Mouse (Mus musculus) liver, embryonic 16.5 days (tissue): ENCODE data around the gene Rph3a. TPM values are rescaled to one million over a fixed set of nuclear protein-coding genes. Genes with fewer than 3 reads are reported as not detected.

Source experiments
- ATAC-seq: fragments of 200-750 bp; cut with Nextera tagmentation; 2 replicates; pipeline ENCODE4 v1.8.0; 2017; ENCODE audit warnings: low read depth, mild to moderate bottlenecking, moderate number of reproducible peaks, moderate library complexity
- H3K27ac ChIP-seq: fragments of 300-500 bp; sonication (generic); 2 replicates; pipeline ENCODE4 v1.5.1; 2014; ENCODE audit warnings: mild to moderate bottlenecking, low read length
- H3K27me3 ChIP-seq: fragments of 300-500 bp; sonication (generic); 2 replicates; pipeline ENCODE4 v1.6.1; 2014; ENCODE audit warnings: low read depth, low read length, mixed read lengths; ENCODE audit not compliant: control insufficient read depth, insufficient read depth
- H3K36me3 ChIP-seq: fragments of 300-500 bp; sonication (generic); 2 replicates; pipeline ENCODE4 v1.6.1; 2014; ENCODE audit warnings: mild to moderate bottlenecking; ENCODE audit not compliant: control insufficient read depth, insufficient read depth
- H3K4me1 ChIP-seq: fragments of 300-500 bp; sonication (generic); 2 replicates; pipeline ENCODE4 v1.6.1; 2014; ENCODE audit warnings: low read depth, low read length, mixed read lengths; ENCODE audit not compliant: control insufficient read depth
- H3K4me2 ChIP-seq: fragments of 300-500 bp; sonication (generic); 2 replicates; pipeline ENCODE4 v1.6.1; 2014; ENCODE audit warnings: low read depth, low read length, mixed read lengths
- H3K4me3 ChIP-seq: fragments of 300-500 bp; sonication (generic); 2 replicates; pipeline ENCODE4 v1.5.1; 2014; ENCODE audit warnings: low read depth, mild to moderate bottlenecking, low read length
- H3K9ac ChIP-seq: fragments of 300-500 bp; sonication (generic); 2 replicates; pipeline ENCODE4 v1.6.1; 2014; ENCODE audit warnings: low read depth, low read length
- H3K9me3 ChIP-seq: fragments of 300-500 bp; sonication (generic); replicated peaks from 2 replicates; pipeline ENCODE4 v1.6.1; 2016; ENCODE audit warnings: low read length; ENCODE audit not compliant: control insufficient read depth
- WGBS: fragments of 180-500 bp; shearing (Covaris S2); extraction: QIAGEN DNeasy Blood & Tissue Kit; methylation state at CpG from one replicate; pipeline ENCODE4 v1.1.7; 2014; ENCODE audit not compliant: insufficient replicate concordance; 5-methylcytosine and 5-hydroxymethylcytosine counted together
- polyA plus RNA-seq: library from polyadenylated mRNA; unstranded; fragments of >200 nt; fragmentation: Nextera tagmentation; extraction: Ambion mirVana; gene quantifications from 2 replicates; pipeline ENCODE4 v1.2.1, GENCODE M21; 2015

Gene Rph3a
- polyA plus RNA-seq, 1 experiment from 2014 or later: not detected

DNA sequence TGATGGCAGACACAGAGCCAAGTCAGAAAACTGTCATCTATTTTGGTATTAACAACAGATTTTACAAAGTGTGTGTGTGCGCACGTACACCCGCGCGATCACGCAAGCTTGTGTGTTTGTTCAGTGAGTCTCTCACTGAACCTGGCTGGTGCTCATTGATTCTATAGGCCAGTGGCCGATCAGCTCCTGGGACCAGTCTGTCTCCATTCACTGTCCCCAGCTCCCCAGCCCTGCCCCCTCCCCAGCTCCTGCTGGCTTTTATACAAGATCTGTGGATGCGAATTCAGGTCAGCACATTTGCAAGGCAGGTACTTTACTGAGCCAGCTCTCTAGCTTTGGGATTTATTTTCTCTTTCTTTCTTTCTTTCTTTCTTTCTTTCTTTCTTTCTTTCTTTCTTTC lies 41.1 kb downstream of the Rph3a start:
- H3K4me2 ChIP-seq: no peak overlapping the region
- no peak overlapping the region for H3K4me3 ChIP-seq
- no peaks in the 10 kb centered on the region for H3K27me3 ChIP-seq
- WGBS: 73% methylated on average over 8 of the region's 8 CpGs
- no peaks in the 10 kb centered on the region for H3K4me1 ChIP-seq
- ATAC-seq: no peak
- no peak overlapping the region for H3K9ac ChIP-seq
- no peaks in the 10 kb centered on the region for H3K9me3 ChIP-seq
- H3K27ac ChIP-seq: no peak overlapping the region
- H3K36me3 ChIP-seq: no peaks in the 10 kb centered on the region

GRCm38 (mm10) chr5:120968134-120968532 lies 41.8 kb downstream of the Rph3a start:
- WGBS: 50% methylated on average over 4 of the region's 4 CpGs

DNA sequence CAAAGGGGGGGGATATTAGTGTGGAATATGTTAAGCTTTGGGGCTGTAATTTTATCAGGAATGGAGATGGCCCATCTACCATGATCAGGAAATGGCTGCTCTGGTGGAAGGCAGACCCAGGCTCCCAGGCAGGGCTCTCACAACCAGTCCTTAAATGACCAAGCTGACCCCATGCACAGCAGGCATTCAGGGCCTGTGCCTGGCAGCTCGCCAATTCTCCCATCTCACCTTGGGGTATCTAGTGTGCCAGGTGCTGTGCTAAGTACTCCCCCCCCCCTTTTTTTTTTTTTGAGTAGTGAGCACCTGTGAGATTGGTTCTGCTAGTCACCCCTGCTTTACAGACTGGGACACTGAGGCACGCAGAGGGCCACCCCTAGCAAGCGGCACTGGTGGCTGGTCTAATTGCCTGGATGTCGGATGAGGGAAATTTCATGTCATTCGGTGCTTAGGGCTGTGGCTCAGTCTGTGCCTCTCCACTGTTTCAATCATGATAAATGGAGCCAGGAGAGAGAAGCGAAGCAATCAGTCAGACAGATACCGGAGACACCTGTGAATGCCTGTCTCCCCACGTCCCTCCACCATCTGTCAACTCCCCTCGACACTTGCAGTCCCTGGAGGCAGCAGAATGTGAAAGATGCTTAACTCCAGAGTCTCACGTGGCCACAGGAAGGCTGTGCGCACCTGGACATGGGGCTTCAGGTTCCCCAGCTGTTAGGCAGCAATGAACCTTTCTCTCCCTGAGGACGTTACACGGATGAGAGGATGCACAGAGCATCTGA lies 42.3 kb downstream of the Rph3a start:
- no peaks in the 10 kb centered on the region for H3K36me3 ChIP-seq
- H3K4me2 ChIP-seq: no peak overlapping the region
- H3K9me3 ChIP-seq: no peaks in the 10 kb centered on the region
- no peak overlapping the region for H3K9ac ChIP-seq
- no peak for ATAC-seq
- H3K4me1 ChIP-seq: no peaks in the 10 kb centered on the region
- H3K27me3 ChIP-seq: no peaks in the 10 kb centered on the region
- H3K27ac ChIP-seq: no peak overlapping the region
- no peak overlapping the region for H3K4me3 ChIP-seq
- 62% methylated on average over 13 of the region's 13 CpGs for WGBS

More at GRCm38 (mm10) chr5:120968134-120968532, 41.8 kb downstream of the Rph3a start:
- no peak overlapping the region for H3K9ac ChIP-seq
- H3K4me2 ChIP-seq: no peak overlapping the region
- no peak for ATAC-seq
- H3K27me3 ChIP-seq: no peaks in the 10 kb centered on the region
- no peaks in the 10 kb centered on the region for H3K9me3 ChIP-seq
- H3K36me3 ChIP-seq: no peaks in the 10 kb centered on the region
- H3K4me3 ChIP-seq: no peak overlapping the region
- no peaks in the 10 kb centered on the region for H3K4me1 ChIP-seq
- no peak overlapping the region for H3K27ac ChIP-seq

DNA sequence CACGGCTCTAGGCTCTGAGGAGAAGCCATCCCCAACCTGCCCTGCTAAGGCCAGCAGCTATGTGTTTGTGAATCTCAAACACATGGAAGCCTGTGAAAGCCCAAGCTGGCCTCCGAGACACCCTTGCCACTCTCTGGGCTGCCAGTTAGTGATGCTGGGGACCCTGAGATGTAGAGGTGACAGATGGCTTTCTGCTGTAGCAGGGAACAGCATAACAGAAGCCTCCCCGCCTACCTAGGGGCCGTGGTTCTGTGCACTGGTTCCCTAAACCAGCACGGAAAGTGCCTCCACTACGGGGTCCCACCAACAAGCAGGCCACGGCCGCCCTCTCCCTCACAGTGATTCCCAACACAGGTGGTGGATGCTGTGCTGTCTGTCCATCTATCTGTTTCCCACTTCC lies 43.0 kb downstream of the Rph3a start:
- Histone ChIP-seq H3K27me3 (no peaks in the 10 kb centered on the region), H3K4me1 (no peaks in the 10 kb centered on the region), H3K9me3 (no peaks in the 10 kb centered on the region), H3K9ac (no peak overlapping the region), H3K4me3 (no peak overlapping the region), H3K36me3 (no peaks in the 10 kb centered on the region), H3K4me2 (no peak overlapping the region), H3K27ac (no peak overlapping the region)
- ATAC-seq: no peak
- 73% methylated on average over 8 of the region's 8 CpGs for WGBS

DNA sequence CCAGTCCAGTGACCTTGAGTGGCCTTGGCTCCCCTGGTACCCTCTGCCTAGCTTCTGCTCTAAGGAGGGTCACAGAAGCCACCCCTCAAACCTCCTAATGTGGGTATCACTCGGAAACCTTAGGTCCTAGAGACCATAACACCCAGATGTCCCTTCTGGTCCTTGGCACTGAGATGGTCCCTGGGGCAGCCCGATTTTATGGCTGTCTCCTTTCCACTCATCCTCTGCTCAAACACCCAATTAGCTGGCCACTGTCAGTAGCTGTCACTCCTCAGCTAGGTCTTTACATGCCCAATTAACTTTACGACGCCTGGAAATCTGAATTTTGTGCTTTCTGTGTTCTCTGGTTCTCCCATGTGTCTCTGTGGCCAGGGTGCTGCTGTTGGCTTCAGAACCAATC lies 43.7 kb downstream of the Rph3a start:
- H3K4me1 ChIP-seq: no peaks in the 10 kb centered on the region
- no peaks in the 10 kb centered on the region for H3K36me3 ChIP-seq
- H3K27me3 ChIP-seq: no peaks in the 10 kb centered on the region
- no peak overlapping the region for H3K27ac ChIP-seq
- H3K4me3 ChIP-seq: no peak overlapping the region
- no peak for ATAC-seq
- H3K9me3 ChIP-seq: no peaks in the 10 kb centered on the region
- H3K4me2 ChIP-seq: no peak overlapping the region
- no peak overlapping the region for H3K9ac ChIP-seq
- WGBS: 59% methylated on average over 4 of the region's 4 CpGs

GRCm38 (mm10) chr5:120961004-120961403 lies 48.9 kb downstream of the Rph3a start:
- H3K4me2 ChIP-seq: no peak overlapping the region
- no peak for ATAC-seq
- H3K9ac ChIP-seq: no peak overlapping the region
- no peaks in the 10 kb centered on the region for H3K27me3 ChIP-seq
- 34% methylated on average over 4 of the region's 4 CpGs for WGBS
- no peak overlapping the region for H3K27ac ChIP-seq
- no peaks in the 10 kb centered on the region for H3K4me1 ChIP-seq
- H3K4me3 ChIP-seq: no peak overlapping the region
- H3K36me3 ChIP-seq: no peaks in the 10 kb centered on the region
- no peaks in the 10 kb centered on the region for H3K9me3 ChIP-seq

- H3K27me3 ChIP-seq: no peaks in the 10 kb centered on the region
- ATAC-seq: no peak
Observed at GRCm38 (mm10) chr5:120953974-120954373, 55.9 kb downstream of the Rph3a start.

GRCm38 (mm10) chr5:120952242-120952770 lies 57.6 kb downstream of the Rph3a start:
- no peaks in the 10 kb centered on the region for H3K36me3 ChIP-seq
- no peak for ATAC-seq
- no peaks in the 10 kb centered on the region for H3K27me3 ChIP-seq
- no peak overlapping the region for H3K9ac ChIP-seq
- no peak overlapping the region for H3K4me3 ChIP-seq
- no peaks in the 10 kb centered on the region for H3K4me1 ChIP-seq
- no peaks in the 10 kb centered on the region for H3K9me3 ChIP-seq
- H3K4me2 ChIP-seq: no peak overlapping the region
- H3K27ac ChIP-seq: no peak overlapping the region
- WGBS: 47% methylated on average over 10 of the region's 10 CpGs

More at GRCm38 (mm10) chr5:120953974-120954373, 55.9 kb downstream of the Rph3a start:
- H3K36me3 ChIP-seq: no peaks in the 10 kb centered on the region
- H3K4me2 ChIP-seq: no peak overlapping the region
- no peaks in the 10 kb centered on the region for H3K9me3 ChIP-seq
- H3K9ac ChIP-seq: no peak overlapping the region
- H3K4me3 ChIP-seq: no peak overlapping the region
- no peaks in the 10 kb centered on the region for H3K4me1 ChIP-seq
- H3K27ac ChIP-seq: no peak overlapping the region
- WGBS: 13% methylated on average over 5 of the region's 5 CpGs

- no peak overlapping the region for H3K27ac ChIP-seq
- 47% methylated on average over 10 of the region's 10 CpGs for WGBS
- H3K27me3 ChIP-seq: no peaks in the 10 kb centered on the region
- no peaks in the 10 kb centered on the region for H3K4me1 ChIP-seq
- no peak overlapping the region for H3K4me2 ChIP-seq
- no peaks in the 10 kb centered on the region for H3K36me3 ChIP-seq
- H3K9ac ChIP-seq: no peak overlapping the region
- ATAC-seq: no peak
- H3K4me3 ChIP-seq: no peak overlapping the region
- H3K9me3 ChIP-seq: no peaks in the 10 kb centered on the region
Observed at GRCm38 (mm10) chr5:120942076-120942475, 67.8 kb downstream of the Rph3a start.
